Mouse (Mus musculus) MEL (cell line): ENCODE measurements at regions not wholly inside any gene's neighbourhood (a gene's known extent, or its start where the extent isn't known, plus 50 kb on each side); places are given as distances from the start of the nearest gene placed in this dataset.

Source experiments
- DNase-seq: peaks from one replicate; pipeline ENCODE4 v3.0.0; 2011; ENCODE audit warnings: low read depth, low spot score
- H3K27ac ChIP-seq: 2 replicates; pipeline ENCODE4 v1.5.1; 2012; ENCODE audit warnings: low read depth, mild to moderate bottlenecking, control low read depth, low read length, moderate library complexity; ENCODE audit not compliant: control insufficient read depth
- H3K27me3 ChIP-seq, 2 experiments: fragments of 150-350 bp in 1 of 2; sonication (generic) in 1 of 2; 2 replicates each; pipeline ENCODE4 v1.6.1; 2012; ENCODE audit warnings: low read length in 2 of 2, mild to moderate bottlenecking in 2 of 2, improper control_type of control experiment in 1 of 2, moderate library complexity in 1 of 2; ENCODE audit not compliant: insufficient read depth in 2 of 2, control insufficient read depth in 1 of 2
- H3K36me3 ChIP-seq, 2 experiments: 2 replicates each; pipeline ENCODE4 v1.6.1; 2012 to 2014; ENCODE audit warnings: low read length in 2 of 2, improper control_type of control experiment in 1 of 2, inconsistent platforms in 1 of 2, mild to moderate bottlenecking in 1 of 2; ENCODE audit not compliant: insufficient read depth in 2 of 2, control insufficient read depth in 1 of 2
- H3K4me1 ChIP-seq, 2 experiments: fragments of 150-350 bp in 1 of 2; sonication (generic) in 1 of 2; 2 replicates each; pipeline ENCODE4 v1.6.1; 2012; ENCODE audit warnings: low read length in 2 of 2, improper control_type of control experiment in 1 of 2, mild to moderate bottlenecking in 1 of 2; ENCODE audit not compliant: insufficient read depth in 2 of 2, control insufficient read depth in 1 of 2
- H3K4me3 ChIP-seq, 2 experiments: fragments of 150-350 bp in 1 of 2; sonication (generic) in 1 of 2; 2 replicates each; pipeline ENCODE4 v1.5.1; 2012; ENCODE audit warnings: low read depth in 2 of 2, low read length in 2 of 2, mild to moderate bottlenecking in 2 of 2, moderate library complexity in 2 of 2, control low read depth in 1 of 2, improper control_type of control experiment in 1 of 2; ENCODE audit not compliant: control insufficient read depth in 1 of 2, insufficient read depth in 1 of 2
- H3K79me2 ChIP-seq: 2 replicates; pipeline ENCODE4 v1.6.1; 2012; ENCODE audit warnings: mild to moderate bottlenecking, low read length, moderate library complexity; ENCODE audit not compliant: control insufficient read depth, poor library complexity, insufficient read depth
- H3K9ac ChIP-seq: 2 replicates; pipeline ENCODE4 v1.6.1; 2012; ENCODE audit warnings: low read depth, mild to moderate bottlenecking, control low read depth, low read length, moderate library complexity; ENCODE audit not compliant: control insufficient read depth, poor library complexity, severe bottlenecking
- H3K9me3 ChIP-seq: fragments of 150-350 bp; sonication (generic); replicated peaks from 2 replicates; pipeline ENCODE4 v1.6.1; 2012; ENCODE audit warnings: mild to moderate bottlenecking, low read length, improper control_type of control experiment, moderate library complexity; ENCODE audit not compliant: insufficient read depth
- BHLHE40 ChIP-seq: IDR thresholded peaks from 2 replicates; pipeline ENCODE4 v1.6.1; 2012; ENCODE audit warnings: low read depth, mild to moderate bottlenecking, inconsistent platforms, low read length, improper control_type of control experiment, borderline replicate concordance
- CHD1 ChIP-seq: IDR thresholded peaks from 2 replicates; pipeline ENCODE4 v1.6.1; 2012; ENCODE audit warnings: low read depth, mild to moderate bottlenecking, inconsistent platforms, low read length, improper control_type of control experiment
- CTCF ChIP-seq, 3 experiments: IDR thresholded peaks in 2 of 3; conservative IDR thresholded peaks in 1 of 3; 2 replicates each; pipeline ENCODE4 v1.5.1; 2011 to 2012; ENCODE audit warnings: low read length in 3 of 3, low read depth in 2 of 3, mild to moderate bottlenecking in 2 of 3, improper control_type of control experiment in 1 of 3, inconsistent platforms in 1 of 3, mixed read lengths in 1 of 3, moderate library complexity in 1 of 3; ENCODE audit not compliant: control insufficient read depth in 1 of 3, insufficient read depth in 1 of 3, poor library complexity in 1 of 3, severe bottlenecking in 1 of 3
- ELF1 ChIP-seq: IDR thresholded peaks from 2 replicates; pipeline ENCODE4 v1.6.1; 2014; ENCODE audit warnings: low read depth, mild to moderate bottlenecking, inconsistent platforms, low read length, improper control_type of control experiment, moderate library complexity
- GABPA ChIP-seq: IDR thresholded peaks from 2 replicates; pipeline ENCODE4 v1.6.1; 2012; ENCODE audit warnings: low read depth, mild to moderate bottlenecking, inconsistent platforms, low read length, improper control_type of control experiment, moderate library complexity
- GATA1 ChIP-seq: IDR thresholded peaks from 2 replicates; pipeline ENCODE4 v1.6.1; 2011; ENCODE audit warnings: low read depth, low read length, improper control_type of control experiment
- HCFC1 ChIP-seq: IDR thresholded peaks from 2 replicates; pipeline ENCODE4 v1.6.1; 2012; ENCODE audit warnings: low read depth, mild to moderate bottlenecking, inconsistent platforms, low read length, improper control_type of control experiment, moderate library complexity
- KAT2A ChIP-seq: conservative IDR thresholded peaks from 2 replicates; pipeline ENCODE4 v1.6.1; 2012; ENCODE audit warnings: low read depth, low read length, improper control_type of control experiment, inconsistent platforms
- MAFK ChIP-seq: IDR thresholded peaks from 2 replicates; pipeline ENCODE4 v1.6.1; 2011; ENCODE audit warnings: low read depth, mild to moderate bottlenecking, low read length, improper control_type of control experiment, borderline replicate concordance
- MAX ChIP-seq: IDR thresholded peaks from 2 replicates; pipeline ENCODE4 v1.6.1; 2011; ENCODE audit warnings: low read length, improper control_type of control experiment
- MAZ ChIP-seq: IDR thresholded peaks from 2 replicates; pipeline ENCODE4 v1.6.1; 2012; ENCODE audit warnings: low read depth, mild to moderate bottlenecking, inconsistent platforms, low read length, improper control_type of control experiment
- MEF2A ChIP-seq: IDR thresholded peaks from 2 replicates; pipeline ENCODE4 v1.6.1; 2014; ENCODE audit warnings: low read depth, mild to moderate bottlenecking, inconsistent platforms, low read length, improper control_type of control experiment; ENCODE audit not compliant: poor library complexity, insufficient replicate concordance, severe bottlenecking; ENCODE audit errors: extremely low read depth
- MYB ChIP-seq: IDR thresholded peaks from 2 replicates; pipeline ENCODE4 v1.6.1; 2011; ENCODE audit warnings: mild to moderate bottlenecking, low read depth, low read length, improper control_type of control experiment
- MYC ChIP-seq: IDR thresholded peaks from 2 replicates; pipeline ENCODE4 v1.6.1; 2011; ENCODE audit warnings: low read depth, mild to moderate bottlenecking, low read length, improper control_type of control experiment, moderate library complexity
- NRF1 ChIP-seq: IDR thresholded peaks from 2 replicates; pipeline ENCODE4 v1.6.1; 2014; ENCODE audit warnings: low read depth, mild to moderate bottlenecking, inconsistent platforms, low read length, improper control_type of control experiment, moderate library complexity; ENCODE audit not compliant: poor library complexity, insufficient read depth, severe bottlenecking
- POLR2A ChIP-seq, 2 experiments: IDR thresholded peaks; 2 replicates each; pipeline ENCODE4 v1.6.1; 2011 to 2012; ENCODE audit warnings: low read length in 2 of 2, mild to moderate bottlenecking in 2 of 2, control low read depth in 1 of 2, improper control_type of control experiment in 1 of 2, low read depth in 1 of 2, moderate library complexity in 1 of 2; ENCODE audit not compliant: control insufficient read depth in 1 of 2, insufficient read depth in 1 of 2, poor library complexity in 1 of 2
- POLR2AphosphoS2 ChIP-seq: IDR thresholded peaks from 2 replicates; pipeline ENCODE4 v1.6.1; 2011; ENCODE audit warnings: low read length, improper control_type of control experiment
- RAD21 ChIP-seq: IDR thresholded peaks from 2 replicates; pipeline ENCODE4 v1.6.1; 2011; ENCODE audit warnings: mild to moderate bottlenecking, low read depth, low read length, improper control_type of control experiment
- SIN3A ChIP-seq: IDR thresholded peaks from 2 replicates; pipeline ENCODE4 v1.6.1; 2012; ENCODE audit warnings: low read length, improper control_type of control experiment, inconsistent platforms
- TAL1 ChIP-seq: IDR thresholded peaks from 2 replicates; pipeline ENCODE4 v1.6.1; 2012; ENCODE audit warnings: mild to moderate bottlenecking, inconsistent platforms, low read length, moderate library complexity, mixed read lengths
- TBP ChIP-seq: IDR thresholded peaks from 2 replicates; pipeline ENCODE4 v1.8.0; 2011; ENCODE audit warnings: low read depth, low read length, improper control_type of control experiment
- ZC3H11A ChIP-seq: IDR thresholded peaks from 2 replicates; pipeline ENCODE4 v1.6.1; 2012; ENCODE audit warnings: low read depth, mild to moderate bottlenecking, inconsistent platforms, low read length, improper control_type of control experiment
- ZKSCAN1 ChIP-seq: IDR thresholded peaks from 2 replicates; pipeline ENCODE4 v1.6.1; 2012; ENCODE audit warnings: low read depth, mild to moderate bottlenecking, inconsistent platforms, low read length, improper control_type of control experiment, moderate library complexity
- ZNF384 ChIP-seq: IDR thresholded peaks from 2 replicates; pipeline ENCODE4 v1.6.1; 2012; ENCODE audit warnings: low read depth, mild to moderate bottlenecking, inconsistent platforms, low read length, improper control_type of control experiment

- H3K36me3 ChIP-seq = no peaks in the 10 kb centered on the region
- H3K9ac ChIP-seq = no peak overlapping the region
- no peaks in the 10 kb centered on the region for H3K79me2 ChIP-seq
- DNase-seq = no peak
- no peaks in the 10 kb centered on the region for H3K27me3 ChIP-seq
- H3K4me3 ChIP-seq = no peak overlapping the region
- no peaks in the 10 kb centered on the region for H3K9me3 ChIP-seq
- no peak for TF ChIP-seq RAD21
- no peak for TF ChIP-seq KAT2A
- TF ChIP-seq ZKSCAN1 = no peak
- TF ChIP-seq GABPA = no peak
- TF ChIP-seq SIN3A = no peak
- TF ChIP-seq HCFC1 = no peak
- TF ChIP-seq GATA1 = no peak
- no peak for TF ChIP-seq CTCF (IDR thresholded peaks at IDR 0.05 in 2 of 3, conservative IDR thresholded peaks at IDR 0.05 in 1 of 3; ENCODE audit: control insufficient read depth in 1 of 3, insufficient read depth in 1 of 3, low read depth in 2 of 3, low read length in 3 of 3, poor library complexity in 1 of 3, severe bottlenecking in 1 of 3)
- TF ChIP-seq TBP = no peak
- TF ChIP-seq MYC = no peak
- no peak for TF ChIP-seq ELF1
- no peak for TF ChIP-seq ZNF384
- no peak for TF ChIP-seq MAX
- TF ChIP-seq POLR2AphosphoS2 = no peak
- TF ChIP-seq MYB = no peak
- TF ChIP-seq TAL1 = no peak
- no peak for TF ChIP-seq BHLHE40
- no peak for TF ChIP-seq POLR2A (IDR thresholded peaks at IDR 0.05; ENCODE audit: control insufficient read depth in 1 of 2, insufficient read depth in 1 of 2, low read depth in 1 of 2, low read length in 2 of 2, poor library complexity in 1 of 2)
- no peak for TF ChIP-seq MAFK
- H3K4me1 ChIP-seq = no peaks in the 10 kb centered on the region
- H3K27ac ChIP-seq = no peak overlapping the region
Measured at GRCm38 (mm10) chr11:7561437-7561836, 347.7 kb upstream of the Igfbp3 start.

DNA sequence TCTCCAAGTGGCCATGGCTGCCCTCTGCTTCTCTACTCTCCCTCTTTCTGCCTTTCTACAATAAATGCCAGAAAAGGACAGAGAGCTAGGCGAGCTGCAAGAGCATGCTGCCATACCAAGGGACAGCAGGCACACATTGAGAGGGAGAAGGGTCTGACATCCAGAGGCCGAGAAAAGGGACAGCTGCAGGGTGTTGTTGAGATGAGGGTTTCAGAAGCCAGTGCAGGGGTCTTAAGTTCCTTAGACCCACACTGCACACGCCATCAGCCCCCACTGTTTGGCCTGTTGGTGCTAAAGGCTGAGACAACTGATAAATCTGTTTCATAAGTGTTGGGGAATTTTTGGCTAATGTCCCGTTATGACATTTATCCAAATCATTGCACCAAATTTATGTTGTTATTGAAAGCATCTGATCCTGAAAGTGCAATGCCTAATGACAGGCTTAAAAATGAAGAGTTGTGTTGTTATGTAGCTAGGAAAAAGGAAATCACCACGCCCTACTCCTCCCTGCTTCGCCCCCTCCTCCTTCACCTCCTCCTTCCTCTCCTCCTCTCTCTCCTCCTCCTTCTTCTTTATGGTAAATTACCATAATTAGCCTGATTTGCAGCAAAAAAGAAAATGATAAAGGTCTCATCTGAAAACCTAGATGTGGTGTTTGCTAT lies 342.0 kb upstream of the Igfbp3 start:
- no peaks in the 10 kb centered on the region for H3K27me3 ChIP-seq
- no peak overlapping the region for H3K4me3 ChIP-seq
- H3K79me2 ChIP-seq = no peaks in the 10 kb centered on the region
- H3K36me3 ChIP-seq = no peaks in the 10 kb centered on the region
- H3K27ac ChIP-seq = no peak overlapping the region
- TF ChIP-seq MEF2A (no peak), ELF1 (no peak), MAZ (no peak), POLR2AphosphoS2 (no peak), NRF1 (no peak), ZC3H11A (no peak), CHD1 (no peak)
- no peaks in the 10 kb centered on the region for H3K9me3 ChIP-seq
- H3K4me1 ChIP-seq = no peaks in the 10 kb centered on the region
- no peak overlapping the region for H3K9ac ChIP-seq
- DNase-seq = no peak
